Mouse (Mus musculus) adrenal gland, adult (tissue): ENCODE data around the gene Prss8.
"Not testable (repeated sequence)": the region's sequence is repeated elsewhere in the genome, so short reads cannot be mapped to it uniquely, and the experiment has no call there.

ENCODE experiments used
- DNase-seq, 2 experiments: peaks; one replicate each; pipeline ENCODE4 v3.0.0; 2022 to 2023; ENCODE audit warnings: low spot score in 1 of 2; ENCODE audit not compliant: inconsistent age in 2 of 2

The Prss8 gene

GRCm38 (mm10) chr7:127896384-127896783, 33.5 kb downstream of the Prss8 start:
- DNase-seq, result peak; percentile 51 to 81

GRCm38 (mm10) chr7:127895891-127896290, 34.0 kb downstream of the Prss8 start:
- DNase-seq, result not testable (repeated sequence)

- DNase-seq, result peak; percentile 97 to 99
Measured at GRCm38 (mm10) chr7:127895442-127895841, 34.5 kb downstream of the Prss8 start, which contains the start of the genes Gm21974 and Vkorc1. TSS of gene Gm21974 (minus strand) at chr7:127895454. TSS of gene Vkorc1 (minus strand) at chr7:127895617.

GRCm38 (mm10) chr7:127894480-127894879, 35.4 kb downstream of the Prss8 start:
- no peak for DNase-seq

- DNase-seq, result no peak
Measured at GRCm38 (mm10) chr7:127890798-127891197, 39.1 kb downstream of the Prss8 start, which contains the start of gene Prss53. TSS of gene Prss53 (minus strand) at chr7:127890970.

GRCm38 (mm10) chr7:127888821-127889220, 41.1 kb downstream of the Prss8 start:
- no peak for DNase-seq

GRCm38 (mm10) chr7:127887781-127888180, 42.1 kb downstream of the Prss8 start:
- DNase-seq, result no peak

GRCm38 (mm10) chr7:127887191-127887590, 42.7 kb downstream of the Prss8 start:
- DNase-seq, result no peak

- no peak for DNase-seq
Measured at GRCm38 (mm10) chr7:127886551-127886950, 43.4 kb downstream of the Prss8 start.

- peak in 1 of 2 experiments; percentile 53 for DNase-seq
Measured at GRCm38 (mm10) chr7:127885951-127886350, 44.0 kb downstream of the Prss8 start.

GRCm38 (mm10) chr7:127880431-127880830, 49.5 kb downstream of the Prss8 start:
- DNase-seq, result no peak

GRCm38 (mm10) chr7:127879301-127879700, 50.6 kb downstream of the Prss8 start:
- no peak for DNase-seq

- peak; percentile 91 to 97 for DNase-seq
Measured at GRCm38 (mm10) chr7:127876467-127877348, 53.2 kb downstream of the Prss8 start, which contains the start of gene Zfp668. TSS of gene Zfp668 (minus strand) at chr7:127876828.

GRCm38 (mm10) chr7:127876041-127876466, 53.9 kb downstream of the Prss8 start, which contains the start of gene Zfp646:
TSS of gene Zfp646 (plus strand) at chr7:127876221.
- DNase-seq, result peak; percentile 82 to 94
